Mouse (Mus musculus) left cerebral cortex, adult 18-20 months (tissue): ENCODE data around the gene Pik3cd. TPM values are rescaled to one million over a fixed set of nuclear protein-coding genes. Genes with fewer than 3 reads are reported as not detected.
"Not testable (repeated sequence)": the region's sequence is repeated elsewhere in the genome, so short reads cannot be mapped to it uniquely, and the experiment has no call there.

Experiments
- DNase-seq, 2 experiments: peaks; one replicate each; pipeline ENCODE4 v3.0.0; 2021 to 2022; ENCODE audit warnings: low spot score in 2 of 2, mixed read lengths in 1 of 2
- long read RNA-seq, 2 experiments: library from polyadenylated mRNA; stranded (forward); transcript quantifications; one replicate each; pipeline ENCODE4 v2.0.0; 2021
- total RNA-seq, 2 experiments: library from RNA; stranded (reverse); gene quantifications; 2 replicates each; pipeline ENCODE4 v1.2.3; 2021

Gene Pik3cd
- 10 to 100 TPM; 23.8 to 24.9 TPM for total RNA-seq
- long read RNA-seq, experiment 1, full-length matches to known transcripts = 1 of 24 reads
- long read RNA-seq, experiment 1, partial matches to known transcripts = 5 of 24 reads
- long read RNA-seq, experiment 1, other reads (novel, unspliced or antisense) = 18 of 24 reads
- long read RNA-seq, experiment 2, partial matches to known transcripts = 3 of 16 reads
- long read RNA-seq, experiment 2, other reads (novel, unspliced or antisense) = 12 of 16 reads

DNA sequence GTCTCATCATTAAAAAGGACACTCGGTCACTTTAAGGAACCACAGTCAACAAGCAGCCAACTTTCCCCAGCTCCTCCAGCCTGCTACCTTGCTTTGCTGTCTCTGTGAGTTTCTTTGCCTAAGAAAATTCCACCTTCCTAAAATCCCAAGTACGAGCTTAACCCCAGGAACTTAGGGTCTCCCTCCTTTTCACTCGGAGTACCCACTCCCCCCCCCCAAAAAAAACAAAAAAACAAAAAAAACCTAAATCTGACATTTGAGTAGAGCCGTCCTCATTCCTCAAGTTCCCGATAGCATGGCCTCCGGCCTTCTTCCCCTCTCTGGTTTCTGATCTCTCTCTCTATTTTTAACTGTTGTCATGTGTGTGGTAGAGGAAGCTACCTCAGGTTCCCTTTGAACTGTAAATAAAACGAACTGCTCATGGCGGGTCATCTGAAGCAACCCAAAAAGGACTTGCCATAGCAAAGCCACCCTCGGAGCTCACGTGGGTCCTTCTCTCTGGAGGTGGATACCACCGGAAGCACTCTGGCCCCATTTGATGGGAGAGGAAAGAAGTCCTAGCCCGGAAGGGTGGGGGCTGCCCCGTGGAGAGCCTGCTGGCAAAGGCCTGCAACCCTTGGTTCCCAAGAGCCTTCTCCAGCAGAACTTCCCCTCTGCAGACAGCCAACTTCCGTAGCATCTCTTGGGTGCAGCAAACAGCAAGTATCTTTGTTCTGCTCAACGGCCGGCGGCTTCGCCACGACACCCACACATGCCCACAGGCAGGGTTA is at the start of gene Pik3cd:
Gene Pik3cd (minus strand): TSS at position 362 of the 770 bp plus-strand sequence.
- no peak for DNase-seq

DNA sequence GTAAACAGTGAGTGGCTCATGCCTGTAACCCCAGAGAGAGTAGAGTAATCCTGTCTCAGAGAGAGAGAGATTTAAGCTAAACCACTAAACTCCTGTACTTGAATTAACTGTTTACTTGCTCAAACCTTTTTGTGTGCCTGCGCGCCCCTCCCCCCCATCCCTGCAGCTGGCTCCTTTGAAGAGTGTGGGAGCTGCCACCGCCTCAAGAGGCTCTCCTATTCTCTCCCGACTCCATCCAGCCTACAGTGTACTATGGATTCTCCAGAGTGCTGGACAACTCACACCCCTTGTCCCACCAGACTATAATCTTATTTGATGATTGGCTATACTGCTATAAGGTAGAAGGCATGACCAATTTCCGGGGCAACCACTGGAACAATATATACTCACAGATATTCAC is 48.3 kb upstream of the Pik3cd start:
- no peak for DNase-seq

DNA sequence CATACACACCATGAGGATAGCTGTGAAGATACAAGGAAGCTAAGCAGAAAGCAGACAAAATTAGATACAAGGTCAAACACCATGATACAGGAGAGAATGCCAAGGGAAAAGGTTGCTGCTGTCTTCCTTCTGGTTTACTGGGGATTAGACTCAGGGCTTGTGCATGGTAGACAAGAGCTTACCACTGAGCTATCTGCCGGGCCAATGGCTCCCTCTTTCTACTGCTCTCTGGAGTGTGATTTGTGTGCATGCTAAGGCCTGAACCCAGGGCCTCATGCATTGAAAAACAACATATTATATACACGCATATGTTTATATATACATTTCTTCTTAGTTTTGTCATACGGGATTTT is 47.3 kb upstream of the Pik3cd start:
- not testable (repeated sequence) for DNase-seq

DNA sequence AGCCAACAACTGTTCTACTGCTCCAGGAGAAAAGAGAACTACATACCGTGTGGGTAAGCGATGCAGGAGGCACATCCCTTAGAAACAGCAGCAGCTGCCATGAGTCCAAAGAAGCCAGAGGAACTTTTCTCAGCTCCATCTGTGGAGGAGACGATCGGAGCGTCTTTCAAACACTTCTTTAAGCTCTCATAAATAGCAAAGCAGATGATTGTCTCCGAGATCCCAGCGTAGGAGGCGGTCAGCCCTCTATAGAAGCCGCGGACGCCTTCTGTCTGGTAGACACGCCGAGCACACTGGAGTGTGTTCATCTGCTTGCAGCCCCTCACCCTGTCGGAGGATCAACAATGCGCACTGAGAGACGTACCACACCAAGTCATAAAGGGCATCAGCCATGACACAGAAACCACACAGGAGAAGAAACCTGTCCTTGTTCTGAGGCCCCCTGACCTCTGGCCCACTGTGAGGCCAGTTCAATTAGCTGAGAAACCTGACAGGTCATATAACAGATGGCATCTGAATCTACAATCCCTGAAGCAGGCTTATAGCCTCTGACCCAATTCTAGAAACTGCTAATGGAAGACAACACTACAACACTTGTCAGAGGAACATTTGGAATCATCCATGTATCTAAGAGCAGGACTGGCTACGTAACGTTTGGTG is 46.8 kb upstream of the Pik3cd start:
- no peak for DNase-seq

DNA sequence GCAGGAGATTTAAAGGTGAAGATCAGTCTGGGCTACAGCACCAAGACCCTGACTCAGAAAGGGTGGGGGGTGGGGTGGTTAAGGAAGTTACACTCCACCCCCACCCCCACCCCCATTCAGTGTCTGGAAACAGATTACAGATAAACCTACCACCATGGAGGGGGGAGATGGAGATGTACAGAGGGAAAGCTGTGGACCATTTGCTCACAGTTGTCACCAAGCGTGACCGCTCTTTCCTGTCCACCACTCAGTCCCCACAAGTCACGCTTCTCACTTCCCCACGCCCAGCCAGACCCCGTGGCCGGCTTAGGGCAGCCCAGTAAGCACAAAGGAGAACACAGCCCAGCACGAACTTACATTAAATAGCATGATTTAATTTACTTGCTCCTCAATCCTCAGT is 41.7 kb upstream of the Pik3cd start:
- DNase-seq = no peak

DNA sequence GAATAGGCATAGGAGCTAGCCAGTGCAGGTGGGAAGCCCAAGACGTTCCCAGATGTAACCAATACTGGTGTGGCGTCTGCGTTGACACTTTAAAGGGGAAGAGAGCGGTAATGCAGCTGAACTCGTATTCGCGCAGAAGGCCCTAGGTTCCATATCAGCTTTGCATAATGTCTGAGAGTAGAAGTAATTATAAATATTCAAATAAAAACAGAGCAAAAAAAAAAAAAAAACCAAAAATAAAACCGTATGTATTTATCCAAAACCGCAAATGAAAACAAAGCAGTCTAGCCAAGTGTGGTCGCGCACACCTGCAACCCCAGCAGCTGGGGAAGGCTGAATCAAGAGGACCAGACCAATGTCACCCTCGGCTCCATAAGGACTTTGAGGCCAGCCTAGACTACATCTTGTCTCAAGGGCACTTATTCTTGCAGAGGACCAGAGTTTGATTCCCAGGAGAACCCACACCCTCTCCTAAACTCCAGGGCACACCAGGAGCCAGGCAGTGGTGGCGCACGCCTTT is 39.7 kb upstream of the Pik3cd start:
- DNase-seq = no peak

DNA sequence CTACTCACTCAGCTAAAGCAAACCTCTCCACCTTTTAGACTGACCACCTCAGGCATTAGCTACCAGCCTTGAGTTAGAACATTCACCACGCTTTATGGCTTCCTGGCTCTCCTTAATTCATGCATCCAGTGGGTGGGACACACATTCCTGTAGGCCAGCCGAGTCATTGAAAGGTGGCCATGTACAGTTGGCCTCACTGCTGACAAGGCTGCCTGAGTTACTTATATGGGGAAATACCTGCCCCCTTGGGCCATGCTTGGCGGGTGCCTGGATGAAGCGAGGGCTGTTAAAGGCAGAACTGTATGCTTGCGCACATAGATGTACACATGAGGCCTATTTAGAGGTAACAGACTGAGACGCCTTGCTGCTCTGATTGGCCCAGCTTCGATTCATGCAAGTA is 37.9 kb upstream of the Pik3cd start:
- DNase-seq = no peak

DNA sequence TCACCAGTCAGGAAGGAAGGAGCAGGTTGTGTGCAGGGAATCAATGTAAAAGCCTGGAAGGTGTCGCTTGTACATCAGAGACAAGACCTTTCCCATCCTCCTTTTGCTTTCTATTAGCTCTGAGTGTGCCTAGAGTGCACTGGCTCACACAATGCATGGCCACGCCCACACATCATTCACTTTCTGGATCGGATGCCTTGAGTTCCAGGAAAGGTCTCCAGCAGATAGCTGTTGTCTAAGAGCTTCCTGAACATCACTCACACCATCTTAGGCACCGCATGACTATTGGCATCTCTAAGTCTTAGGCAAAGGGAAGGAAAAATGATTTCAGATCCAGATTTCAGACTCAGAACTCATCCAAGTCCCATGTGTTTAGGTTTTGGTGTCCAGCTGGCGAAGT is 37.1 kb upstream of the Pik3cd start:
- DNase-seq = no peak

DNA sequence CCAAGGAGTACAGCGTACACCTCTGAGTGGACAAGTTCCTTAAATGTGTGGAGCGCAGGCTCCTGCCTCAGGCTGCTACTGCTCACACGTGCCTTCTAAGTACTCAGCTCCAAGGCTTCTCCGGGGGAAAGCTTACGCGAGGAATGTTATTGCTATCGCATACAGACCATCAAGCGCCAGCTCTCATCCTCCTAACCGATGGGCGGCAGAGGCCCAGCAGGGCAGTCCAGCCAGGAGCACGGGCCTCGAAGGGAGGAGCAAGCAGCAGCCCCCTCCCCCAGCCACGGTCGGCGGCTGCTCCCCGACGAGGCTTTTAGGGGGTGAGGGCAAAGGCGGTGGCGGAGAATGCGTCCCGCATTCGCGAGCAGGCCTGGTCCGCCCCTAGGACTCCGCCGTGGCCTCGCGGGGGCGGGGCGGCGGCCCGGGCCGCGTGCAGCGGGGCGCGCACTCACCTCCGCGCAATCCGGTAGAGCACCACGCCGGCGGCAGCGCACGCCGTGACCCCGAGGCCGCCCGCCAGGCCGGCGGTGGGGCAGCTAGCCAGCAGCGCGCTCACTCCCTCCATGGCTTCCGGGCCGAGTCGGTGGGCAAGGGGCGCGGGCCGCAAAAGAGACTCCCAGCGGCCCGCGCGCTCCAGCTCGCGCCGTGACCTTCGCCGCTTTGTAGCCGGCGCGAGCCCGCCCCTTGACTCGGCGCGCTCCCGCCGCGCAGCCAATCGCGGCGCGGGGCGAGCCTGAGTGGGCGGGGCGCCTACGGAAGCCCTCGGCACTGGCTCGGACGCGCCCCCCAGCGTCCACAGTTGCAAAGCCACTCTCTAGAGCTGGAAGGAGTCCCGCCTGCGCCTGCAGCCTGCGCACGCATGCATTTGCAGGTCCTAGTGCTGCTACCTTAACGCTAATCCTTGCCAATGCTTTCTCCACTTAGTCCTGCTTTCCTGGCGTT is 35.3 kb upstream of the Pik3cd start, which contains the start of gene Tmem201:
Gene Tmem201 (minus strand): TSS at position 662 of the 942 bp plus-strand sequence.
- peak; percentile 96 to 97 for DNase-seq

DNA sequence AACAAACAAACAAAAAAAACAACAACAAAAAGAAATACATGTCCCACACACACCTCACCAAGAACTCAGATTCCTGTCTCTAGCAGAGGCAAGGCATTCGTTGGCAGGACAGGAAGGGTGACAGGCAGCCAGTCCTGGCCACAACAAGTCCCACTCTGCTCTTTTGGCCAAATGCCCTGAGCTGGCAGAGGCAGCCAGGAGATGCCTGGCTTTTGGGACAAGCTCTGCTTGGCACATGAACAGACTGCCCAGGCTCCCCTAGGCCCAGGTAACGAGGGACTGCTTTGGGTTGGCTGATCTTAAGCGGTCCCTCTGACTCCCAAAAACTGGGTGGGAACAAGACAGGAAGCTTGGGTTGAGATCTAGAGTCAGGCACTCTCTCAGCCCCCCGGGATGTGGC is 34.2 kb upstream of the Pik3cd start:
- no peak for DNase-seq

DNA sequence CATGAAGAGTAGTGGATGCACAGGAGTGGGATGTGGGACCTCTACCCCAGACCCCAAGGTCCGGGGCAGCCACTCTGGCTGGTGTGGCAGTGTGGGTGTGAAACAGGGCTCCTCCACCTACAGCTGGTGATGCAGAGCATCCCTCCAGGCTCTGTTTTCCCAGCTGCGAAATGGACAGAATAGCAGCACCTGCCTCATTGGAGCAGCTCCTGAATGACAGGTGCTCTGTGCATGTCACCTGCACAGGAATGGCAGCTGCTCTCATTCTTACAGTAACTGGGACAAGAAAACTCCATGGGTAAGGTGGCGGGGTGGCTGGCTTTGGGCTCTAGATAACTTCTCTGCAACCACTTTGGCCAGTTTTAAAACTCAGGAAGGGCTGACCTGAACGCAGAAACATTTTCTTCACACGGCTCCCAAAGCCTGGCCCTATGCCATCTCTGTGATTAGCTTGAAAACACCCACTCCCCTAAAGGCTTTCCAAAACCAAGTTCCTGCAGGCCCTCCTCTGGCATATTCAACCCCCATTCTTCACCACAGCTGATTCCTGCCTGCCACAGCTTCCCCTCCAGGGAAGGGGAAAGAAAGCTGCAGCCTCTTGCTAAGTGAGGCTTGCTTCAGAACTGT is 33.4 kb upstream of the Pik3cd start:
- no peak for DNase-seq

DNA sequence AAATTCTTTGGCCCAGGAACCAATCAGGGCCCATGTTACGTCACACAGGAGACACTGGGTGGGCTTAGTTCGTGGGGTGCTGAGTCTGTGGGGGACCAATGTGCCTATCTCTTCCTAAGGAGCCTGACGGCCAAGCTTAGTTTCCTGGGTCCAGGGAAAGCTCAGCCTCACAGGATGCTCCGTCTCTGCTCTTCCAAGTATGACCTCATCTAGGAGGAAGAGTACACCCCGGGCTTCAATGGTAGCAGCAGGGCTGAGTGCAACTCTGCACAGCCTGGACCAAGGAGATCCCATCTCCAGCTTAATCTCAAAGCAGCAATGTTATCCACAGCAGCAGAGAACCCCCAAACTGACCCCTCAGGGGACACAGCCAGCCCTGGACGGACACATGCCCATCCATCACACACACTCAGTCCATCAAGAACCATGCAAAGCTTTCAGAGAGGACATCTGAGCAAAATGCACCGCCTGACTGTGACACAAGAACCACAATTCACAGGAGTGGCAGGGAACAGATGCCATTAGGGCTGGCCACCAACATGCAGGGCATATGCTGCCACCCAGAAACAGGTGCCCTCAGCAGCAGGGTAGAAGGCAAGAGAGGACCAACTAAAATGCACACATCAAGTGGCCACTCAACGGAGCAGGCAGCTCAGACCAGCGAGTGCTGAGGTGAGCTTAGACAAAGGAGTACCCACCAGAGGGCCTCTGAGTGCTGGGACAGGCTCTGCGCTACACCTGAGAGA is 32.5 kb upstream of the Pik3cd start:
- DNase-seq = no peak

DNA sequence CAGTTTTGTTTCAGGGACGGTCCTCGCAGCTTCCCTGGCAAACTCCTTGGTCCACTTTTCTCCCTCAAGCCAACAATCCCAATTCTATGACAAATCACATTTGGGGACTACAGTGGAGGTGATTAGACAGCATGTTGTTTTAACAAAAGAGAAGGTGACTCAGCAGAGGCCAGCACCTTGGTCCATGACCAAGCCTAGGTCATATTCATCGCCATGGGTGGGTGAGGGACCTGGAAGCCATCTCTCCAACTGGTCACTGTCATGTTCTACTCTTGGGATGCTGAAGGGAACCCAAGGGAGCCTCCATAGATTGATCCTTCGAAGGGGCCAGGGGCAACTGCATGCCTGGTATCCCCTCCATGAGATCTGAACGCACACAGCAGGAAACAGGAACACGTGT is 31.9 kb upstream of the Pik3cd start:
- DNase-seq = no peak

DNA sequence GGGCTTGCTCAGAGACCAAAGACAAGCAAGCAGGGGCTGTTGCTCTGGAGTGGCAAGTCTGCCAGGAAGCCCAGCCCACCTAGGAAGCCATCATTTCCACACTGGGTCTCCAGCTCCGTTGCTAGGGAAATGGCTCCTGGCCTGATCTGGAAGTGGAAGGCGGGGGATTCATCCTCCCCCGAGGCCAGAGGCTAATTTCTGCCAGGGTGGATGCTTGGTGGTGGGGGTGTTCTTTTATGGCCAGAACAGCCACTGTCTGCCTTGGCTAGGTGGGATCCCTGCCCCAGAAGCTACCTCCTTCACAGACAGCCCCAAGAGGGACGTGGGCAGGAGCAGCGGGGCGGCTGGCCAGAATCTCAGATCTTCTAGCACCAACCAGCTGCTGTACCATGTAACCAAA is 31.4 kb upstream of the Pik3cd start:
- peak; percentile 63 to 75 for DNase-seq

DNA sequence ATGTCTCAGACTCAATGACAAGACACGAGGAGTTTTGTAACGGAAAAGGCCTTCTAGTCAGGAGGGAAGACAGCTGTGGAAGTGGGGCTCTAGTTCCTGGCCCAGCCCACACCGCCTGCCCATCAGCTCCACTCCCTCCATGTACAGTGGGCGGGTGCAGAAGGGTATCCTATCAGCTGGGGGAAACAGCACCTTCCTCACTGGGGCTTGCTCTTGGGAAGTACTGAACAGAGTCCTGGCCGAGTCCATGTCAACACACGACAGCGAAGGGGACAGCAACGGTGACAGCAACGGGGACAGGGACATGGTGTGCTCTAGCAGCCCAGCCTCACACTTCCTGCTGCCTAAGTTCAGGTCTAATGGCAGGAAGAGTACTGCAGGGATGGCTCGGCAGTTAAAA is 30.4 kb upstream of the Pik3cd start:
- no peak for DNase-seq

DNA sequence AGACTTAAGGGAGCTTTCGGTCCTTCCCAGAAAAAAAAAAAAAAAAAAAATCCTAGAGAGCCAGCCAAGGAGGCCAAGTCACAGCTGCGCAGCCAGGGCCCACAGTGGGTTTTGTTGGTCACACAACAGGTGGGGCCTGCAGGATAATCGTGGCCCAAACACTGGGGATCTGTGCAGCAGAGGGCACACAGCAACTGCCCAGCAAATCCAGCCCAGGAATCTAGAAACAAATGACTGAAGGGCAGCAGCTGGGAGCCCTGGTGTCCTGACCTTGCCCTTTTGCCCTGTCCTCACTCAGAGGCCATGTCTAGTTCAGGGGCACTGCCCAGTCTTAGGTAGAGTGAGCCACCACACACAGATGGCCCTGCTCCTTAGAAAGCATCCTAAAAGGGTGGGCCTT is 29.9 kb upstream of the Pik3cd start:
- no peak for DNase-seq

DNA sequence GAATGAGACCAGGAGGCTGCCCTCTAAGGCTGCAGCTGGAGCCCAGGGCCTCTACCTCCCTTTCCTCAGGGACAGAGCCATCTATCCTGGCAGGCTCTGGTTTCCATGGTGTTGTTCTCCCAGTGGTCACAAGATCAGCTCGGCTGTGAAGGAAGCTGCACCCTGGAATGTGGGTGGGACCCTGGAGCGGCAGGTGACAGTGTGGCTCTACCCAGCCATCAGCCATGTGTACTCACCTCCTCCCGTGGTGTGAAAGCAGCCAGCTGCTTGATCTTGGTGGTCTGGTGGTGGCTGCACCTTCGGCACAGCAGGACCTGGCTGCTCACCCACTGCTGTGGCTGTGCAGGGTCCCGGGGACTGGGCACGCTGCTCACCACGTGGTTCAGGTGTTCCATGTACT is 28.5 kb upstream of the Pik3cd start:
- DNase-seq = no peak

DNA sequence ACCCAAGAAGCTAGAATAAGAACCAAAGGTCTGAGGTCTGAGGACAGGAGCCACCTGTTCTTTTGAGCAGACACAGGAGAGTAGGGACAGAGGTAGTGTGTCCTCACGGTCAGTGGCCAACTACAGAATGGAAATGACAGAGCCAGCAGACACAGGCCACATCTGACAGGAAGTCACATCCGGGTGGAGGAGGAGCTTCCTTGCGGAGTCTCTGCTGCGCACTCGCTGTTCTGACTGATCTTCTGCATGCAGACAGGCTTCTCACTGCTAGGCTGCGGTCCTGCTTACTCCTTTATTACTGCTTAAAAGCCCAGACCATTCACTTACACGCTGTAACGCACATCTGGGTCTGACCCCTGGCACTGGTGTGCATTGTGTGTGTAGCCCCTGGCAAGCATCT is 26.4 kb upstream of the Pik3cd start:
- DNase-seq = no peak

DNA sequence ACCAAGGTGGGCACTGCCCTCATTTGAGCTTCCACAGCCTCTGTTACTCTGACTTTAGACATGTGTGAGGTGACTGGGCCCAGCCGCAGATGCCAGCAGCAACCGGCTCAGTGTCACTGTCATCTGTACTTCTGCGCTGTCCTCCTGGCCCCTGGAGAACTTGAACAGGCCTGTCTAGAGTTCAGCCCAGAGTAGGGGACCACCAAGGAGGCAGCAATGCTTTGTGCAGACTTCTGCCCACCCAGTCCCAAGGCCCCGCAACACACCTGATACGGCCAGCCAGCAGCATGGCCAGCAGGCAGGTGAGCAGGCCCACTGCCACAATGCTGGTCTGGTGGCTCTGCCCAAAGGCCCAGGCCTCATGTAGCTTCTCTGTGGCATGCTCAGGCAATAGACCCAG is 25.3 kb upstream of the Pik3cd start:
- DNase-seq = no peak
